Mouse (Mus musculus): ENCODE data around the gene Map1s. TPM values are rescaled to one million over a fixed set of nuclear protein-coding genes. Genes with fewer than 3 reads are reported as not detected.
"Not testable (repeated sequence)": the region's sequence is repeated elsewhere in the genome, so short reads cannot be mapped to it uniquely, and the experiment has no call there.

Gene Map1s
- polyA plus RNA-seq, 1 experiment: 58.4 TPM

- 17% methylated on average over 20 of the region's 21 CpGs for WGBS
- peaks cover 3% of the 10 kb centered on the region for H3K4me1 ChIP-seq (ENCODE audit: control insufficient read depth, insufficient read depth, low read length)
- TF ChIP-seq CTCF (IDR thresholded peaks at IDR 0.05; ENCODE audit: insufficient read depth, low read length) (no peak), POLR2A (IDR thresholded peaks at IDR 0.05; ENCODE audit: borderline replicate concordance, extremely low read depth, low read depth, low read length) (no peak)
- H3K4me3 ChIP-seq (replicated peaks; ENCODE audit: extremely low read depth, low read depth, low read length): no peak overlapping the region
- peak; percentile 66 for DNase-seq
Measured at GRCm38 (mm10) chr8:70891356-70891755, 14.4 kb upstream of the Map1s start.

GRCm38 (mm10) chr8:70892022-70892895, 13.5 kb upstream of the Map1s start, which contains the start of gene Slc5a5:
Gene Slc5a5, minus strand, starts transcription at chr8:70892757.
- peaks cover 3% of the 10 kb centered on the region for H3K4me1 ChIP-seq (ENCODE audit: control insufficient read depth, insufficient read depth, low read length)
- no peak within 1 kb of the TSS for H3K4me3 ChIP-seq (replicated peaks; ENCODE audit: extremely low read depth, low read depth, low read length)
- no peak for DNase-seq
- WGBS: 12% methylated on average over 80 of the region's 80 CpGs
- no peak for TF ChIP-seq CTCF (IDR thresholded peaks at IDR 0.05; ENCODE audit: insufficient read depth, low read length)
- no peak for TF ChIP-seq POLR2A (IDR thresholded peaks at IDR 0.05; ENCODE audit: borderline replicate concordance, extremely low read depth, low read depth, low read length)

- DNase-seq: no peak
- Histone ChIP-seq H3K4me1 (ENCODE audit: control insufficient read depth, insufficient read depth, low read length) (peaks cover 3% of the 10 kb centered on the region), H3K4me3 (replicated peaks; ENCODE audit: extremely low read depth, low read depth, low read length) (no peak overlapping the region)
- WGBS: 40% methylated on average over 20 of the region's 20 CpGs
- TF ChIP-seq POLR2A (IDR thresholded peaks at IDR 0.05; ENCODE audit: borderline replicate concordance, extremely low read depth, low read depth, low read length) (no peak; the same call in 1 of the 2 replicates), CTCF (IDR thresholded peaks at IDR 0.05; ENCODE audit: insufficient read depth, low read length) (no peak)
Measured at GRCm38 (mm10) chr8:70892896-70893655, 12.7 kb upstream of the Map1s start.

GRCm38 (mm10) chr8:70893656-70894384, 11.9 kb upstream of the Map1s start:
- 39% methylated on average over 12 of the region's 12 CpGs for WGBS
- Histone ChIP-seq H3K4me3 (replicated peaks; ENCODE audit: extremely low read depth, low read depth, low read length) (no peak overlapping the region), H3K4me1 (ENCODE audit: control insufficient read depth, insufficient read depth, low read length) (peaks cover 3% of the 10 kb centered on the region)
- DNase-seq: no peak
- TF ChIP-seq CTCF (IDR thresholded peaks at IDR 0.05; ENCODE audit: insufficient read depth, low read length): peak; percentile 68
- 0 out of 2 replicates have a peak, but pooled peaks have one; percentile 10 for TF ChIP-seq POLR2A (IDR thresholded peaks at IDR 0.05; ENCODE audit: borderline replicate concordance, extremely low read depth, low read depth, low read length)

- no peak for DNase-seq
- Histone ChIP-seq H3K4me1 (ENCODE audit: control insufficient read depth, insufficient read depth, low read length) (peaks cover 3% of the 10 kb centered on the region), H3K4me3 (replicated peaks; ENCODE audit: extremely low read depth, low read depth, low read length) (no peak overlapping the region)
- 69% methylated on average over 2 of the region's 2 CpGs for WGBS
- TF ChIP-seq POLR2A (IDR thresholded peaks at IDR 0.05; ENCODE audit: borderline replicate concordance, extremely low read depth, low read depth, low read length) (no peak), CTCF (IDR thresholded peaks at IDR 0.05; ENCODE audit: insufficient read depth, low read length) (no peak)
Measured at GRCm38 (mm10) chr8:70894385-70894720, 11.4 kb upstream of the Map1s start.

GRCm38 (mm10) chr8:70894771-70895545, 10.8 kb upstream of the Map1s start:
- no peak for DNase-seq
- Histone ChIP-seq H3K4me1 (ENCODE audit: control insufficient read depth, insufficient read depth, low read length) (peaks cover 3% of the 10 kb centered on the region), H3K4me3 (replicated peaks; ENCODE audit: extremely low read depth, low read depth, low read length) (no peak overlapping the region)
- WGBS: 85% methylated on average over 8 of the region's 8 CpGs
- TF ChIP-seq CTCF (IDR thresholded peaks at IDR 0.05; ENCODE audit: insufficient read depth, low read length) (no peak), POLR2A (IDR thresholded peaks at IDR 0.05; ENCODE audit: borderline replicate concordance, extremely low read depth, low read depth, low read length) (no peak)

GRCm38 (mm10) chr8:70895571-70896259, 10.0 kb upstream of the Map1s start:
- WGBS: 76% methylated on average over 24 of the region's 24 CpGs
- H3K4me3 ChIP-seq (replicated peaks; ENCODE audit: extremely low read depth, low read depth, low read length); DNase-seq; H3K4me1 ChIP-seq (ENCODE audit: control insufficient read depth, insufficient read depth, low read length): not testable (repeated sequence)

GRCm38 (mm10) chr8:70896316-70897020, 9.3 kb upstream of the Map1s start:
- DNase-seq: no peak
- TF ChIP-seq POLR2A (IDR thresholded peaks at IDR 0.05; ENCODE audit: borderline replicate concordance, extremely low read depth, low read depth, low read length) (no peak), CTCF (IDR thresholded peaks at IDR 0.05; ENCODE audit: insufficient read depth, low read length) (no peak)
- peak overlapping the region; percentile 85 for H3K4me3 ChIP-seq (replicated peaks; ENCODE audit: extremely low read depth, low read depth, low read length)
- WGBS: 4% methylated on average over 25 of the region's 25 CpGs
- H3K4me1 ChIP-seq (ENCODE audit: control insufficient read depth, insufficient read depth, low read length): peaks cover 3% of the 10 kb centered on the region

Data from lung, adult 2 months (tissue).